Mouse (Mus musculus): ENCODE data around the gene Kank1.

Kank1 gene

DNA sequence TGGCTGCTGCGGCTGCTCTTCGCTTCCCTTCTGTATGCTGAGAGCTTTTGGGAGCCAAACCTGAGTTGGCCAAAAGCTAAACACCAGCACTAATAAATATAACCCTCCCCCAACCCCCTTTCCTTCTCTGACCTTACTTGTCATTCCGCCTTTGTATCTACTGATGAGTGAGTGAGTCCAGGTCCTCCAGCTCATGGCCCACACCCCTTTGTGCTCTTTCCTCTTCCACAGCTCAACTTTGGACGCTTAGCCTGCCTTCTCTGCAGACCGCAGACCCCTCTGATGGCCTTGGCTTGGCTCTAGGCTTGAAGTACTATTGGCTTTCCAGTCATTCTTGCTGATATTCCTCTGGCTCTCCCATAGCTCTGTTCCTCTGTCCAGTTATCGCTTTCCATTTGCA lies 16.4 kb downstream of the Kank1 start:
- DNase-seq = no peak

DNA sequence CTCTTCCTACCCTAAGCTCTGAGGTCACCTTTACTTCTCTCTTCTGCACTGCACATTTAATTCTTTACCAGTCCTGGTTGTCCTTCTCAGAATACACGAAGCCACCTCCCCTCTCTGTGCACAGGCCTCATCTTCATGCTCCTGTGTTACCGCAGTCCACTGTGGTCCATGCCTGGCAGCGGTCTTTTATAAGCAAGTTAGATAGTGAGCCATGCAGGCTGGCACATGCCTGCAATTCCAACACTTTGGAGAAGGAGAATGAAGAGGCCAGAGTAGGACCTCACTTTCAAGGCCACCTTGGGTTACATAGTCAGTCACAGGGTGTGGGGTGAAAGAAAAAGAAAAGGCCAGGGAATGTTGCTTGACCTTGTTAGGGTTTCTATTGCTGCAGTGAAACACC lies 16.9 kb downstream of the Kank1 start:
- no peak for DNase-seq

DNA sequence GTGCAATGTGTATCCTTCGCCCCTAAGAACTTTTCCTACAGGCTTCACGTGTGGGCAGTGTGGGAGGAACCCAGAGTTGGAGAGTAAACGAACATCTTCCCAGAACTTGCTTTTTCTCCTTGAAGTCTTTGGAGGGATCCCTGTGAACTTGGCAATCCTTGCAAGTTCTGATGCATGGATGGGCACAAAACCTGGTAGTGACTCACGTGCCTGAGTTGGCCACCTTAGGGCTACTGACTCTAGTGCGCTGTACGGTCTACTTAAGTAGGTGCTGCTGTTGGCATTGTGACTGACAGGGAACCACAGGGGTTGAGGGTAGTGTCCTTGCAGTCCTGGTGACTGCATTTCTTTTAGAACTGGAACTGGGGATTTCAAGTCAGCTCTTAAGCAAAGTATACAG lies 21.5 kb downstream of the Kank1 start:
- DNase-seq = no peak

DNA sequence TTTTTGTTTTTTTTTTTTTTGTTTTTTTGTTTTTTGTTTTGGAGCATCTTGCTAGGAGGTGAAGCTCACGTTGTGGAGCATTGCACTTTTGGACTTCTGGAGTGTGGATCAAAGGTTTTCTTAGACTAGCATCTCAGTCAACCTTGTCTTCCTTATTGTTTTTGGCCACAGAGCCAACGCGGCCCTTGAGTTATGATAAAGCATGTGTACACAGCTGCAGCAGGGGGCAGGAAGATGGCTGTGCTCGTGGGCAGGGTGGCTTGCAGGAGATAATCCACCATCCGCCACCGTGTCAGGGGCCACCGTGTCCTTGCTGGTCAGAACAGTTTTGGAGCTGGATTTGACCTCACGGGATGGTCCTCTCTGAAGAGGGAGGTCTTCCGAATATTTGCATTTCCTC lies 29.4 kb downstream of the Kank1 start:
- DNase-seq = no peak

DNA sequence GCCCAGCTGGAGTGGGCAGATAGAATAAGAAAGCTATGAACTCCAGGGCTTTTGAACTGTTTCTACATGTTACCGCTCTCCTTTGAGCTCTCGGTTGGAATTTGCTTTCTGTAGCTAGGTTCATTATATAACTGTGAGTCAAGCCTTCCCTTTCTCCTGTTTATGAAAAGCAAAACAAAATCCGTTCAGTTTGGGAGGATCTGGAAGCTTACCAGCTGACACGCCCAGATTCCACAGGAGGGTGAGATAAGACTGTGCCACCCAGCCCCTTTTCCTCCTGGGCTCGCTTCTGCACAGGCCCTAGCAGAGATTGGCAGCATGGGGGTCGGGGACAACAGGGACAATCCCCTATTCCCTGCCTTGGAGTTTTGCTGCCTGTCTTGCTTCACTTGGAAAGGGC lies 30.5 kb downstream of the Kank1 start:
- DNase-seq = no peak

DNA sequence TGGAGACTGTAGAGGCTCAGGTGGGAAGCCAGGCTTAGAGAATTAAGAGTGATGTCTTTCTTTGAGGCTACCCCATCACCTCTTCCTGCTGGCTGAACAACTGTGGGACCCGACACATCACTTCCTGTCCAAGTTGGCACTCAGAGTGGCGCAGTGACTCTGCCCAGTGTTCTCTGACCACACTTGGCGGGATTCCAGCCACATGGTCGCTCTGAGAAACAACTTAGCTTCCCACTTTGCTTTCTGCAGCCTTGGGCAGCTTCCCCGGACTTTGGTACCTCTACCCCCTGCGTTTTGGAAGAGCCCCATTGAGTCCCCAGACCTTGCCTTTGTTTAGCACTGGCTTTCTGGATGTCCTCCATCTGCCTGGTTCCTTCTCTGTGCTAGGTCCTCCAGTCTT lies 31.8 kb downstream of the Kank1 start:
- DNase-seq = no peak

DNA sequence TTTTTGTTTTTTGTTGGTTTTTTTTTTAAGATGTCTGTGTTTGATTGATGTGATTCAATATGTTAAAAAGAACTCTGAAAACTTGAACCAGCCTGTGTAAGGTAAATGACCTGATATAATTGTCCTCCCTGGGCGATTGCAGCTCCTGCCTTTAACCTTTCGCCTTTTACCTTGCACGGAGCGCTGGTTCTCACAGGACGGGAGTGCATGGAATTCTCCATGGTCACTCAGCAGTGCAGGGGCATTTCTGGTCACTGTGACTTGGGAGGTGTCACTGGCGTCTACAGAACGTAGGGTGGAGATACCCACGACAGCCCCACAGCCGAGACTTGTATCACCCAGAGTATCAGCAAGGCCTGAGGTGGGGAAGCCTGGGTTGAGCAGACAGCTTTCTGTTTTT lies 34.8 kb downstream of the Kank1 start:
- DNase-seq = no peak

DNA sequence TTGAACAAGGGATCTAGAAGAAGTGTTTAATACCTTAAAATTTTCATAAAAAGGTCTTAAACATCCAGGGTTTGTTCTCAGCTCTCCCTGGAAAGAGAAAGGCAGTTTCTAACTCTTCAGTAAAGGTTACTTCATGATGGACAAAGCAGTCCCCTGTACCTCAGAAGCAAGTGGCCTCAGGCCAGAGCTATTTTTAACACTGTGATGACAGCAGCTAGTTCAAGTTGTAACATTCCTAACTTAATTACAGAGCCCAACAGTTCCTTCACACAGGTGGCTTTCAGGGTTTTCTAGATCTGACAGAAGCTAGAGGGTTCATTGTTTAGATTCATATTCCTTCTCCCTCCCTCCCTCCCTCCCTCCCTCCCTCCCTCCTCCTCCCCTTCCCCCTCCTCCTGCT lies 36.4 kb downstream of the Kank1 start:
- DNase-seq = no peak

DNA sequence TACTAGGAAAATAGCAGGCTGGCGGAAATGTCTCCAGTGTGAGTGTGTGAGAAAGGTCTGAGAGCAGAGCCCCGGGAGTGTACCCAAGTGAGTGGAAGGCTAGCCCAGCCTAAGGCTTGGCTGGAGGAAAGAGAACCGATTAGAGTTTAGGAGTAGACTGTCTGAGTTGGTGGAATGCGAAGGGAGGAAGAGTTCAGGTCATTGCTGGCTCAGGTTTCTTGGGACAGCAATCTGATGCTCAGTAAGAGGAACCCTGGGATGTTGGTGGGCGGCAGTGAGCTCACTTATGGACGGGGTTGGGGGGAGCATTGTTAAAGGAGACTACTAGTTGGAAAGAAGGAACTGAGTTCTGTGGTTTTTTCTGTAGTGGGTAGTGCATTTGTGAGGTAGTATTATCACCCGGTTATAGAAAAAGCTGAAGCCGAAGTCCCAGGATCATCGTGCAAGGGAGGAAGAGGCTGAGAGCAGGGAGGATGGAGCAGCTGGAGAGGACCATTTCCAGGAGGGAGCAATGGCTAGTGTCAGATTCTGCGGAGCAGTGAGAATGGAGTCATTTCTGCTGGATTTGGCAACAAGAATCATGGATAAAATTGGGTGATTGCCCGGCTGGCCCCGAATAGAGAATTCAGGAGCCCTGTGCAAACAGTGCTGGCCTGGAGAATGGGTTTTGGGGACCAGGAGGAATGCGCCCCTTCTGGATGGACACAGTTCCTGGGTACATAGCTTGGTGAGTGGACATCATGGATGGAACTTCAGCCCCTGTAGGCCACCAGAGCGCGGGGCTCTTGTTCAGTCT lies 40.0 kb downstream of the Kank1 start:
- DNase-seq = no peak

DNA sequence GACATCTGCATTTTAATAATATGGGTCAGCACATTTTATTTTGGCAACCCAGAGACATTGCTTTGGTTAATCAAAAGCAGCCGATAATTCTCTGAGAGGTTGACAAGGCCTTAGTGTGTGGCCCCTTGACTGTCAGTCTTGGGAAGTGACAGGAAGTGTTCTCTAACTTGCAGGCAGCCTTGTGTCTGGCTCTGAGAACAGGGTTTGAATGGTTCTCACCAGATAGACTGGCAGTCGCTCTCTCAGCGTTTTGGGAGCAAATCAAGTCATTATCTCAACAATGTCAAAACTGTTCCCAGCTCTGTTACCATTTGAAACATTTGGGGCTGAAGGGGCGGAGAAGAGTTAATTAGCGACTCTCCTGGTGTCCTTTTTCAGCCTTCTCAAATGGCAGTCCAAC lies 41.0 kb downstream of the Kank1 start:
- DNase-seq = no peak

DNA sequence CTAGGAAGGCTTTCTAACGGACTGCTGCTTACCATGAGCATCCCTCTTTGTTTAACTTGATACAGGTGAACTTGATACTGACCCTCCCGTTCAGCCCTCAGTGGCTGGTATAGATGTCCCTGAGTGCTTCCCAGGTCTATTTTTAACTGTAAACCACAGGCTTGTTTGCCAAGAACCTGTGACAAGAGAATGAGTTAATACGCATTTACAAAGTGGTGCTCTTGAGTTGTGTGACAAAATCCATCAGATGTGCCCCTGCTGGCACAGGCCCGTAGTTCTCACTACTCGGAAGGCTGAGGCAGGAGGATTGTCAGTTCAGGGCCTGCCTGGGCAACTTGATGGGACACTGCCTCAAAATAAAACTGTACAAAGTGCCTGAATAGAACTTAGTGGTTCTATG lies 42.8 kb downstream of the Kank1 start:
- DNase-seq = no peak

DNA sequence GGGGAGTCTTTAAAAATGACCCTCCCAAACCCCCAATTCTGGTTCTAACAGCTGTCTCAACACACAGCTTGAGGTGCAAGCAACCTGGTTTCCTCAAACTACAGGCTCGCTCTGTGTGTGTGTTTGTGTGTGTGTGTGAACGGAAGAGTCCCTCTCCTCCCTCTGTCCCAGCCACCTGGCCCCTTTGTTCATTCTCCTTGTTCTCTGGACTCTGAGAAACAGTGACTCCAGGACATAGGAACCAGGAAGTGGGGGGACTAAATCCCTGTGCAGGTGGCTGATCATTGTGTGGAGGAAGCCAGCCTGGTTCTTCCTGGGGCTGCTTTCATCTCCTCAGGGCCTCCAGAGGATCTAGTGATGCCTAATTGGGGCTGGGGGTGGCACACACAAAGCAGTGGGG lies 46.9 kb downstream of the Kank1 start:
- DNase-seq = no peak

DNA sequence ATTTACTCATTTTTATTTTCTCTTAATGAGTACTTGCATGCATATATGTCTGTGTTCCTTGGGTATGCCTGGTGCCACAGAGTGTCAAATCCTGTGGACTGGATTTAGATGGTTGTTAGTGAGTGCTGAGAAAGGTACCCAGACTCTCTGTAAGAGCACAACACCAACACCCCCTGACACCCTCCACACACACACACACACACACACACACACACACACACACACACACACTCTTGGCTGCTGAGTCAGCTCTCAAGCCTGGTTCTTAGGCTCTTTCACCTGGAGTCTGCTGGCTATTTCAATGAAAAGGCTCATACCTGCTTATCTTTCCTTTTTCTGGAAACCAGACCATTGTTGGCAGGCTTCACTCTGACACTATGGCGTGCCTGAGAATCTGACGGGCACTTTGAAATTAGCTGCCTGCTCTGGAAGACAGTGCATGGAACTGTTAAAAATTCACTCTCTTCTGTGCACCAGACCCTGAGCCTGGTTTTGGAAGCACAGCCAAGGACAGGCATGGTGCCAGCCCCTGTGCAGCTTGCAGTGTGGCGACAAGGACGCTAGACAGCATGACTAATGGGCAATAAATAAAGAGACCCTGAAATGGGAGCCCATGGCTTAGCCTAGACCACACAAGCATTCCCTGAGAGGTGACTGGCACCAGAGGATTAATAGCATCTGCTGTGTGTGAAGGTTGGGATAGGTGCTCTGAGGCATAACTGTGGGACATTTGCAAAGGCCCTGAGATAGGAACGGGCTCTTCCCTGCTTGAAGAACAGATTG lies 49.2 kb downstream of the Kank1 start:
- no peak for DNase-seq

DNA sequence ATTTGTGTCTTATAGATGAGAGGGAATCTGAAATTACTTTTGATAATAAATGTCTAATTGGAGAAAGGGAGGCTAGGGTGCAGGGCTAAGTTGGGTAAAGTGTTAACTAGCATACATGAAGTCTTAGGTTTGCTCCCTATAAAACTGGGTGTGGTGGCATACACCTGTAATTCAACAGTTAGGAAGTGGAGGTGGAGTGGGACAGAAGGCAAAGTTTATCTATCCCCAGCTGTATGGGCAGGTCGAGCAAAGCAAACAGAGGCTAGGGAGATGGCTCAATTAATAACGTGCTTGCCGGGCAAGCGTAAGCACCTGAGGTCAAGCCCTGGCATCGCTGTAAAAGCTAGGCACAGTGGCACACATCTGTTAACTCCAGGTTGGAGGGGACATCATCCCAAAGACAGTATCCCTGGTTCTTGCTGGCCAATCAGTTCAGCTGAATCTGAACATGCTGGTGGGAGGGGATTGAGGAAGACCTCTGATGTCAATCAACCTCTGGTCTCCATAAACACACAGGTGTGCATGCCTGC lies 54.3 kb downstream of the Kank1 start:
- no peak for DNase-seq

DNA sequence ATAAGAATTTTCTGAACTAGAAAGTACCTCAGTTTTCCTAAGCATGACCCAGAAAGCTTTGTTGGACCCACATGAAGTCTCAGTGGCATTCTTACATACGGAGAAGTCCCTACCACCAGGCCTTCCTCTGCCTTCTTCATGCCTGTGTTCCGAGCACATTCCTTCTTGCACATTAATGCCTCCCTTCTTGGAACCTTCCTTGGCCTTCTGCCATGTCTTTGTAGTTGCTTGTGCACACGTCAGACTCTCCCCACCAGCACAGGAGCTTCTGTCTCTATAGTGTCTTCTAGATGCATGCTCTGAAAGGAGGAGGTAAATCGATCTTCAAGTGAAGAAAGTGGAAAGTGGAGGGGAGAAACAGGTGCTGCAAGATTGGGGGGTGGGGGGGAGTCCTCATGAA lies 58.4 kb downstream of the Kank1 start:
- DNase-seq = no peak

DNA sequence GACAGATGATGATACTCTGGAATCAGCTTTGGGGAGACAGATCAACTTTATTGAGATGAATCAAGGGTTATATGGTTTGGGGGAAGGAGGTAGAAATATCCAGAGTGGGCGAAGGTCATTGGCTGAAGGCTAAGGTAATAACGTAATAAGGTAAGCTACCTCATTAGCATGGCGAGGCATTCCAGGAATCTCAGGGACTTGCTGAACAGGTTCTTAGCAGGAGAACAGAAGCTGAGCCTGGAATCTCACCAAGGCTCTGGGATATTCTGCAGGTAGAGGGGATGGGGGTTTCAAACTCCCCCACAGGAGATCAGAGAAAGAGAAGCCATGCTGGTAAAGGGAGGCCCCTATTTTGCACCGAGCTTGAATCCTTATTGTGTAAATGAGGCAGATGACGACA lies 60.5 kb downstream of the Kank1 start:
- no peak for DNase-seq

DNA sequence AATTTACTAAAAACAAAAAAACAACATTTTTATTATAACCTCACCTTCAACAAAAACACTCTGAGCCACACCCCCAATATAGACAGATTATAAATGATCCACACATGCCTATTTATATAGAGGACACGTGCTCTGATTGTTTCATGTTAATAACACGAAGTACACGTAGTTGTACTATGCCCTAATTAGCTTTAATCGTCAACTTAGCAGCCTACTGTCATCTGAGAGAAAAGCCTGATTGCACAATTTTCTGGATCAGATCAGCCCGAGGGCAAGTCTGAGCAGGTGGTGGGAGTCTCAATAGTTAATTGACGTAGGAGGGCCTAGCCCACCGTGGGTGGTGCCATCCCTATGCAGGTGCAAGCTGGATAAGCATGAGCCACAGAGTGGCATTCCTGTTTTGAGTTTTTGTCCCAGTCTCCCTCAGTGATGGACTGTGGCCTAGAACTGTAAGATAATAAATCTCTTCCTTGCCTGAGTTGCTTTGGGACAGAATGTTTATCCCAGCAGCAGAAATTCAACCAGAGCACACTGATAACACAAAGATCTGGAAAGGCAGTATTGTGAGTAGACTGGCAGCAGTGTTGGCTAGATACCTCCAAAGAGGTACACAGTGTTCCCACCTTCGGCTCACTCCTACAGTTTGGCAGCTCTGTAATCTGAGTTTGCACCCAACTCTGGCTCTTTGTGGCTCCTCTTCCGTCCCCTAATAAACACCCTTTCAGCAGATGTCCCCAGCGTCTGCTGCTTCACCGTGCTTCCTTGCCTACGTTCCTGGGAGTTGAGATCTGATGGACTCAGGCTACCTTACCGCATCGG lies 63.3 kb downstream of the Kank1 start:
- no peak for DNase-seq

DNA sequence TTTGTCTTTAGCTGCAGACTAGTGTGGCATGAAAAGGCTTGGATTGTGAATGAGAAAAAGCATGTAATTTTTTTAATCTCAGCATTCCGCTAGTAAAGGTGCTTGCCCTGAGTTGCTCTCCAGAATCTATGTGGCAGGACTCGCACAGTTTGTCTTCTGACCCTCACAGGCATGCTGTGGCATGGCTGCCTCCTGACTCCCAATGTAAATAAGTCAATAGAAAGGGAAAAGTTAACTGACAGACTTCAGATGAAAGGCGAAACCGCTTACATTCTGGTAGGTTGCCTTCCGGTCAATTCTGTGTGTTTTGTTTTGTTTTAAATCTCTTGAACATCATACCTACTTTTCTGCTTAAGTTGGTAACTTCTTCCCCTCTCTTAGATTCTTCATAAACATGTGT lies 64.4 kb downstream of the Kank1 start:
- no peak for DNase-seq

DNA sequence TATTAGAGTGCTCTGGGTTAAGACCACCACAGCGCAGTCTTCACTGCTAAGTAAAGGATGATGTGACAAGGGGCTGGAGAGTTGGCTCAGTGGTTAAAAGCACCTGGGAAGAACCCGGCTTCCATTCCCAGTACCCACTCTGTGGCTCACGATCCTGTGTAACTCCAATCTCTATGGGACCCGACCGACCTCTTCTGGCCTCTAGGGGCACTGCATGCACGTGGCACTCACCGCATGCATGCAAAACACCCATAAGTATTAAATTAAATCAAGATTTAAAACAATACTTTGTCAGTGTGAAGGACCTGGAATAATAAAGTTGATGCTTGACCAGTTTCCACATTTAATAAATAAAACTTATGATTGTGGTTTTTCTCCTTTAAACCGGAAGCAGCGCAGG lies 69.5 kb downstream of the Kank1 start:
- DNase-seq = peak; percentile 24 to 30

DNA sequence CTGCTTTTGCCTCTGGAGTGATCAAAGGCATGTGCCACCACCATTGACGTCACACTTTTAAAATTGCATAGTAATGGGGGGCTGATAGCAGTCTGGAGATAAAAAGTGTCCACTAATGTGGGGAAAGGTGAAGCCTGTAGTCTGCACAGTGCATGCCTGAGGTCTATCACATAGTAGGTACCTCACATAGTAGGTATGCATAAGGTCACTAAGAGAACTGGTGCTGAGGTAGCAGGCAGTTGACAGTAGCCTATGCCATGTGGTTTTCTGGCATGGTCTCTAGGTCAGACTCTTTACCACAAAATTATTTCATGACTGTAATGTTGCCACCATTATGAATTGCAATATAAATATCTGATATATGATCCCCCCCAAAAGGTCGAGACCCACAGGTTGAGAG lies 71.4 kb downstream of the Kank1 start:
- no peak for DNase-seq

DNA sequence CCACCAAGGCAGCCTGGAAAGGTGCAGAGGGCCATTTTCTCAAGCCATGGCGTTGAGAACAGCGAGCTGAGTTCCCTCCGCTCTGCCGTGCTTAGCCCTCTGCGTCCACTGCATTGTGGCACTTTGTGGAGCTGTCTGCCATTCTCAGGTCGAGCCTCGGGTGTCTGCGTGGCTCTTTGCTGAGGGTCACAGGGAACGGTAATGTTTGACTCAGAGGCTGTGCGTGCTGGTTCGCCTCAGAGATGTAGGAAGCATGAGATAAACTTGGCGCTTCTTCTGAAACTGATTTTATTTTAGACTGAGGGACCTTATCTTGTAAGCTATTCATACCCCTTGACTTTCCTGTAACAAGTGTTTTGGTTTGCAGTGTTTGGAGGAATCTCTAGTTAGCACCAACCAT lies 72.0 kb downstream of the Kank1 start:
- no peak for DNase-seq

DNA sequence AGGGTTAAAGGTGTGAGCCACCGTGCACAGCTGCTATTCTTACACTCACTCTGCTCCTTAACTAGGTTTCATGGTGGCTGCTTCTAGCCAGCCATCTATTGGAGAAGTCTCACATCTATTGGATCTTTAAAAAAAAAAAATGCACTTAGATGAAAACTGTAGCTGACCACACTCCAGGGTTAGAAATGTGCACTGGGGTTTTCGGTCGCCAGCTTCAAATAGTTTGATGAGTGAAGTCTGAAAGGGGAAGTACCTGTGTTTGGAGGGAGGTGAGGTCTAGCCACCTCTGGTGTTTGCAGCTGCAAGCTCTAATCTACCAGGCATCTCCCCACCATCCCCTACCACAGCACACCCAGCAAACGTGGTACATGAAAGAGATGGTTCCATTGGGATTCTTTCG lies 74.2 kb downstream of the Kank1 start:
- peak in 1 of 2 experiments; percentile 8 for DNase-seq

DNA sequence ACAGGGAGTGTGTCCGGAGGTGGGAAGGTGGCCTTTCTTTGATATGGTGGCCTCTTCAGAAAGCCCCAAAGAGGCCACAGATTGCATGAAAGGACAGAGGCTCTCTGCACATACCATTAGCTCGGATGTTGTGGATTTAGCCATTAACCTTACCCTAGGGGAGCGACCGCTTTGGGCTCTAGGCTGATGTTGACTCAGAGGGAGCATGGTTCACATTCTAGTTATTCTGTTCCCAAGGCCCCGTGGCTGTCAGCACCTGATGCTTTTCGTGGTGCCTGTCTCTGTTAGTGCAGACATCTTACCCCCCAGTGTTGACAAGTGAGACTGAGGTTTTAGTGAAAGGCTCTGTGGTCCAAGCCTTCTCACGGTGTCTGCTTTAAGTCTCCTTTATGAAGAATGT lies 74.9 kb downstream of the Kank1 start:
- DNase-seq = no peak
